Mouse (Mus musculus) heart, adult 8-10 months (tissue): Measurements from ENCODE around the gene Stim1. TPM values are rescaled to one million over a fixed set of nuclear protein-coding genes. Genes with fewer than 3 reads are reported as not detected.
"Not testable (repeated sequence)": the region's sequence is repeated elsewhere in the genome, so short reads cannot be mapped to it uniquely, and the experiment has no call there.

Experiments
- DNase-seq: peaks from one replicate; pipeline ENCODE4 v3.0.0; 2022; ENCODE audit warnings: low spot score
- total RNA-seq, 4 experiments: library from RNA; stranded (reverse); gene quantifications; 2 replicates each; pipeline ENCODE4 v1.2.4; 2022

Stim1 gene
- total RNA-seq, 4 experiments from 2014 or later, result 21.9 to 25.1 (median 24.0) TPM

DNA sequence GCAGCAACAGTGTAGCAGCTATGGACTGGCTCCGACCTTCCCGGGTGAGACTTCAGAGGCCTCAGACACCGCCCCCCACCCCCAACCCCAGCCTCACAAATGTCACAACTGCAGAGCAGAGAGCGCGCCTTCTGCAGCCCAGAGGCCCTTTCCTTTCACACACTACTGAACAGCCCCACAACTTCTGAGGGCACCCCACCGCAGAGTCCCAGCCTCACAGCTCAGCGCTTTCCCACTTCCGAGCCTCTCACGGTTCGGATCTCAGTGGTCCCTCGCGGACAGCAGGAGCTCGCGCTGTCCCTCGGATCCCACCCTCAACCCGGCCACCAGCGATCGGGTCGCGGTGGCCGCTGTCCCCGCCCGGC lies 18.1 kb upstream of the Stim1 start:
- no peak for DNase-seq

DNA sequence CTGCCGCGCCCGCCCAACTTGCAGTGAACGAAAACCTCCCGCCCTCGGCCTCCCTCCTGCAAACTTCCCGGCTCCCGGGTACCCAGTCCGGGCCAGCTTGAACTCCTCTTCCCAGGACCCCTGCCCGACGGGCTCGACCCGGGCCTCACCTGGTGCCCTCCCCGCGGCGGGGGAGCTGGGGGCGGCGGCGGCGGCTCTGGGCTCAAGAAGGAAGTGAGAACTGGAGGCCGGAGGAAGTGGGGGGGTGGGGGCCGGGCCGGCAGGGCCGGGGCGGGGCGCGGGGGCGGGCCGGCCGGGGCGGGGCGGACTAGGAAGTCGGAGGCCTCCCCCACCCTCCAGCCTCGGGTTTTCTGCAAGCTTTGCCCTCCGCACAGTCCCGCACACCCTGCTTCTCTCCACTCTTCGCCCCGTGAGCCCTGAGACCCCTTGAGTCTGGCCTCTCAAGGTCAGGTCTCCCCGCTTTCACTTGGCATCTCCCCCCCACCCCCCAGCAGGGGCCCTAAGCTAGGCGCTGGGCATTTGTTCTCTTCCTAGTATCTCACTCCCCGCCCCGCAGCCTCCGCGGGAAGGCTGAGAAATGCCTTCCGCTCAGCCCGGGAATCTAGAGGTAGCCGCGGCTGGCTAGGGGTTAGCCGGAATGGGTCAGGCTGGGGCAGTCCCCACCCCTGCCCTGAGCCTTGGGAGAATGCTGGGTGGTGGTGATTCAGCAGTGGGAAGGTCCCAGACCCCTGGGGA lies 17.5 kb upstream of the Stim1 start:
- peak; percentile 79 for DNase-seq

DNA sequence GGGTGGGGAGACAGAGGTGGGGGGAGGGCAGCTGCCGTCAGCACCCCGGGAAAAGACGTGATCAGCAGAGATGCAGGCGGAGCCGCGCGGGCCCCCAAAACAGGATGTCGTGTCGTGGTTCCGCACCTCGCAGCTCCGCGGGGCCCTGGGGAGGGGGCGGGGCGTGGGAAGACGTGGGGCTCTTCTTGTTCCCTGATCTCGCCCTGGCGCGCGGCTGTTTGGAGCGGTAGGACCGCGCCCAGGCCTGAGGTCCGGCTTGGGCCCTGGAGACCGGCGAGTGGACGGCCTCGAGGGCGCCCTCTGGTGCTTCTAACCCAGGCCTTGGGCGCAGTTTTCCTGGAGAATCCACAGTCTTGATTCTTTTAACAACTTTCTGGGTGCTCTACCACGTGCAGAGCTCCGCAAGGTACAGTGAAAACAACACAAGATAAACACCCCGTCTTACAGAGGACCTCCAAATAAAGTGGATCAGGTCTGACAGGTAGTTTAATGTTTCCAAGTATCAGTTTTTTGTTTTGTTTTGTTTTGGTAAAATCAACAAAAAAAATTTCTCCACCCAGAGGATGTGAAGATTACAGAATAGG lies 16.9 kb upstream of the Stim1 start:
- peak; percentile 93 for DNase-seq

DNA sequence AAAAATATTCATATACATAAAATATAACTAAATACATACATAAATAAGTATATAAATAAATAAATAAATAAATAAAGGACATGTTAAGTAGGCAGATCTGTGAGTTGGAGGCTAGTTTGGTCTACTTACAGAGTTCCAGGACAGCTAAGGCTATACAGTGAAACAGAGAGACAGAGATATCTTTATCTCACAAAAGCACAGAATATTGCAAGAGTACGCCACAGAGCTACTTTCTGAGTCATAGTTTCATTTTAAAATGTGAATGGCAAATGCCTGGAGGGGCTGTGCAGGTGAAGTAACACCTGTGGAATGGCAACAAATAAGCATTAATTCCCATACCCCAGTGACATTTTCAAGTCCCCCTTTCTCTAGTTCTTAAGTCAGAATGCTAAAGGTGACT lies 14.0 kb upstream of the Stim1 start:
- no peak for DNase-seq

GRCm38 (mm10) chr7:102255954-102256353 lies 11.7 kb upstream of the Stim1 start, which contains the start of gene Rhog:
Gene Rhog (minus strand): TSS chr7:102256054.
- DNase-seq, result no peak

DNA sequence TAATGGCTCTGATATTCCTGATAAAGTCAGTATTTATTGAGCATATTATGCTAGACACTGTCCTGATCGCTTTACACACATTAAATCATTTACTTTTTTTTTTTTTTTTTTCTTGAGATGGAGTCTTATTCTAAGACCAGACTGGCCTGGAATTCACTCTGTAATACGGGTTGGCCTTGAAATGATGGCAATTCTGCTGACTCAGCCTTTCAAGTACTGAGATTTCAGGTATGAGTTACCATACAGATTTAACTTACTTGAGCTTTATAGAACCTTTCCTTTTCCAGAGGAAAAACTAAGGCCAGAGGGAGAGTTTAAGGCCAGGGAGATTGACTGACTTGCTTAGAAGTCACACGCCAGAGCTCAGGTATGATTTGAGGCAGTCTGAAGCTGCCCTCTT lies 11.0 kb upstream of the Stim1 start:
- no peak for DNase-seq

GRCm38 (mm10) chr7:102258189-102258588 lies 9.4 kb upstream of the Stim1 start:
- DNase-seq, result peak; percentile 76

- no peak for DNase-seq
Observed at GRCm38 (mm10) chr7:102258753-102259152, 8.9 kb upstream of the Stim1 start.

GRCm38 (mm10) chr7:102259716-102260479 lies 7.7 kb upstream of the Stim1 start:
- DNase-seq, result no peak

- DNase-seq, result no peak
Observed at GRCm38 (mm10) chr7:102260518-102260917, 7.1 kb upstream of the Stim1 start.

- DNase-seq, result no peak
Observed at GRCm38 (mm10) chr7:102263020-102263419, 4.6 kb upstream of the Stim1 start.

- DNase-seq, result not testable (repeated sequence)
Observed at GRCm38 (mm10) chr7:102266021-102266400, 1.6 kb upstream of the Stim1 start.

GRCm38 (mm10) chr7:102266401-102267042 lies 1.1 kb upstream of the Stim1 start:
- peak; percentile 26 for DNase-seq

DNA sequence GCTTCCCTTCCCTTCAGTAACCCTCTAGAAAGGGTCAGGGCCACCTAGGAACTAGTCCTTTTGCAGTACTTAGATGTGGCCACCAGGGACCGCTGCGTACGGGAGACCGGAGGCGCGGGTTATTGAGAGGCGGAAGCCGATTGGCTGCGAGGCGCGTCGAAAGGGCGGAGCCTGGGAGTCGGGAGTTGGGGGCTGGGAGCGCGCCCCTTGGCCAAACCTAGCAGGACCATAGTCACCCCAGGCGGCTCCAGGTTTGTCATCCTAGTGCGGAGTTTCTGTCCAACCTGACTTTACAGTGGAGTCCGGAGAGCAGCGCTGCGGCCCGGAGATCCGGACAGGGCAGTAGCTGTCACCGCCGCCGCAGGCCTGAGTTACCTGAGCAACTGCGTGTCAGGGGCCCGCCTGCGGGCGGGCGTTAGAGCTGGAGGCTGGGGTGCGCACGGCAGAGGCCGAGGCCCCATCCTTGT lies 460 bp upstream of the Stim1 start:
- DNase-seq, result peak; percentile 95

DNA sequence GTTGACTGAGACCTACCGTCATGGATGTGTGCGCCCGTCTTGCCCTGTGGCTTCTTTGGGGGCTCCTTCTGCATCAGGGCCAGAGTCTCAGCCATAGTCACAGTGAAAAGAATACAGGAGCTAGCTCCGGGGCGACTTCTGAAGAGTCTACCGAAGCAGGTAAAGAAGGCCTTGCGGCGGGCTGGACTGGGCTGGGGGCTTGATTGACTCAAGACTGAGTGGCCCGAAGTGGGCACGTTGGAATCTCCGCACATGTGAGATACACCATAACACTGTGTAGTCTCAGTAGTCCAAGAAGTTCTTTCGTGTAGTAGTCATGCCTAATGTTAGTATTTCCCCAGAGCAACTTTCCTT lies 766 bp downstream of the Stim1 start:
- no peak for DNase-seq

DNA sequence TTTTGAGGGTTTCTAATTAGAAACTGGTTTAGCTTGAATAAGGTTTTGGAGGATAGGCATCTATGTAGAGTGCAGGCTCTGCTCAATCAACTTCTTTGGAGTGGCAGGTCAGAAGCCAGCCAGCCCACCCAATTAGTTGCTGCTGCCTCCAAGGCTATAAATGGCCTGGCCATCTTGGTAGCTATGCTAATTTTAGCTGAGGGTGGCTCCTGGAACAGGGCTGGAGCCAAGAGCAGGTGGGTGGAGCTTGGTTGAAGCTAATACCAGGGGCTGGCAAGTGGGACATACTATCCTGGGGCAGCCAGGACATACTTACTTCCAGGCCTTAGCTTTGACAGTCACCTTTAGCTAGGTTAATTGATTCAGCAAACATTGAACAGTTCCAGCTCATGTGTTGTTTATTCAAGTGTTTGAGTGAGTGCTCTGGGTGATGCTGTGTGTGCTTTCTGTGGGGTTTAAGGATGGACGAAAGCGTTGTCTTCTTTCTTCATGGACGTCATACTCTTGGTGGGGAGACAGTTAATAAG lies 4.9 kb downstream of the Stim1 start:
- peak; percentile 41 for DNase-seq

DNA sequence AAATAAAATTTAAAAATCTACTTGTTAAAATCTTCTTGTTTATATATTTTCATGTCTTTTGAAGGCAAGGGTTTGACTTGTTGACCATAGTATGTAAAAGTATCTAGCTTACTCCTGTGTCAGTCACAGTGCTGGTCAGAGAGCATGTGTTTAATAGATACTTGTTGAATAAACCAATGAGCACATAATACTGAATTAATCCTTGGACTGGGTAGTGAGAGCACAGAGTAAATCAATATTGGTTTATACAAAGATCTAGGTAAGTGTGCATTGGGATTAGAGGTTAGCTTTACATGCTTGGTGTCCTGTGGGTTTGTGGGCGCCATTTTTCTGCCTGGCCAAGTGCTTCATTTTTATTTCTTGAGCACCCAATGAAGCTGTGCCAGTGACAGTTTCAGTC lies 13.8 kb downstream of the Stim1 start:
- no peak for DNase-seq

GRCm38 (mm10) chr7:102282261-102282660 lies 14.7 kb downstream of the Stim1 start:
- peak; percentile 63 for DNase-seq

GRCm38 (mm10) chr7:102289466-102289865 lies 21.9 kb downstream of the Stim1 start:
- DNase-seq, result no peak

DNA sequence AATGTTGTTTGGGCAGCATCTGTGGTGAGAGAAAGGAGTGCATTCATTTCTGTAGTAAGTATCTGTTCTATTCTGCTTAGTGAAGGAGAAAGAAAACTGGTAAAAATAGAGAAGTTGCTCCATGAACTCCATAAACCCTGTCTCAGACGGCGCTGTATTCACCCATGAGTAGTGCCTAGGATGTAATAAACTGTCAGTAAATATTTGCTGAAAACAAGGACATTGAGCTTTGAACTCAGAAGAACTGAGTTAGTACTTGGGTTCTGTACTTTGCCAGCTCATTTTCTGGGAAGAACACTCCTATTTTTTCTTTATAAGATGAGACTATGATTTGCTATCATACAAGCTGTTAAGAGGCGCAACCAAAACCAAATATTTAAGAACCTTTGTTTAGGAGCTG lies 24.6 kb downstream of the Stim1 start:
- DNase-seq, result no peak

GRCm38 (mm10) chr7:102293234-102293633 lies 25.6 kb downstream of the Stim1 start:
- DNase-seq, result no peak

- no peak for DNase-seq
Observed at GRCm38 (mm10) chr7:102300761-102301160, 33.2 kb downstream of the Stim1 start.
